Mouse (Mus musculus) neural tube, embryonic 14.5 days (tissue): ENCODE results near the gene Slc38a8. TPM values are rescaled to one million over a fixed set of nuclear protein-coding genes. Genes with fewer than 3 reads are reported as not detected.

ENCODE experiments used
- ATAC-seq: fragments of 200-750 bp; cut with Nextera tagmentation; 2 replicates; pipeline ENCODE4 v1.8.0; 2017; ENCODE audit warnings: low read depth, mild to moderate bottlenecking, moderate TSS enrichment, moderate library complexity
- H3K27ac ChIP-seq: fragments of 300-500 bp; sonication (generic); 2 replicates; pipeline ENCODE4 v1.5.1; 2014; ENCODE audit warnings: low read depth, mild to moderate bottlenecking, control low read depth, low read length, moderate library complexity, mixed read lengths
- H3K27me3 ChIP-seq: fragments of 300-500 bp; sonication (generic); 2 replicates; pipeline ENCODE4 v1.6.1; 2014; ENCODE audit warnings: low read length; ENCODE audit not compliant: control insufficient read depth, insufficient read depth
- H3K36me3 ChIP-seq: fragments of 300-500 bp; sonication (generic); 2 replicates; pipeline ENCODE4 v1.6.1; 2014; ENCODE audit warnings: low read length, mixed read lengths; ENCODE audit not compliant: control insufficient read depth, insufficient read depth
- H3K4me1 ChIP-seq: fragments of 300-500 bp; sonication (generic); 2 replicates; pipeline ENCODE4 v1.6.1; 2014; ENCODE audit warnings: low read length; ENCODE audit not compliant: control insufficient read depth, insufficient read depth
- H3K4me2 ChIP-seq: fragments of 300-500 bp; sonication (generic); 2 replicates; pipeline ENCODE4 v1.6.1; 2014; ENCODE audit warnings: mild to moderate bottlenecking, low read depth, low read length, control low read depth
- H3K4me3 ChIP-seq: fragments of 300-500 bp; sonication (generic); 2 replicates; pipeline ENCODE4 v1.5.1; 2014; ENCODE audit warnings: low read depth, low read length, control low read depth, mixed read lengths
- H3K9ac ChIP-seq: fragments of 300-500 bp; sonication (generic); replicated peaks from 2 replicates; pipeline ENCODE4 v1.6.1; 2014; ENCODE audit warnings: low read depth, mild to moderate bottlenecking, control low read depth, low read length, mixed read lengths
- H3K9me3 ChIP-seq: fragments of 300-500 bp; sonication (generic); 2 replicates; pipeline ENCODE4 v1.6.1; 2016; ENCODE audit warnings: low read length; ENCODE audit not compliant: control insufficient read depth
- WGBS: fragments of 180-500 bp; shearing (Covaris S2); extraction: QIAGEN DNeasy Blood & Tissue Kit; methylation state at CpG from one replicate; pipeline ENCODE4 v1.1.7; 2014; 5-methylcytosine and 5-hydroxymethylcytosine counted together
- polyA plus RNA-seq: library from polyadenylated mRNA; unstranded; fragments of >200 nt; fragmentation: Nextera tagmentation; extraction: Ambion mirVana; gene quantifications from 2 replicates; pipeline ENCODE4 v1.2.1, GENCODE M21; 2014

Slc38a8 gene
- polyA plus RNA-seq, 1 experiment from 2014 or later = not detected

DNA sequence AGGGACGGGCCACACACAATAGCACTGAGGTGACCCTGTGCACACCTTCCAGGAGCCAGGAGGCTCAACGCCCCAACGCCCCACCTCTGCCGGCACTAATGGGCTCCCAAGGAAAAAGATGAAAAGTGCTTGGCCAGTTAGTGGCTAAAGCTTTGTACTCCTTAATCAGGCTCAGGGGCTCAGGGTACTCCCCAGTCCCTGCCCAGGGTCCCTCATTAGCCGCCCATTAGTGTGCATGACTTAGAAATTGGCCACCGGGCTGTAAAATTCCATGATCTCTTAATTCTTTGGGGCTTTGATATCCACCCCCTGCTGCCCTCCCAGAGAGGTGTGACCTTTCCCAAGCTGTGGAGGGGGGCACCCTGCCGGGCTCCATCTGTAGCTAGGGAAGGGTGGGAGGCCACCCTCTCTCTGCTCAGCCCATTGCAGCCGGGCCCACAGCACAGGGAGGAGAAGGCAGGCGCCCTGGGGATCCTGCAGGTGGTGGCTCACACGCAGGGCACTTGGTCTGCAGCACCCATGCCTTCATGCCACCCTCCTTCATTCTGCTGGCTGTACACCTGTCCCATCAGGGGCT is 1.8 kb upstream of the Slc38a8 start:
- H3K9me3 ChIP-seq = no peaks in the 10 kb centered on the region
- no peak for ATAC-seq
- no peak overlapping the region for H3K27ac ChIP-seq
- WGBS = 28% methylated on average over 10 of the region's 10 CpGs
- no peaks in the 10 kb centered on the region for H3K27me3 ChIP-seq
- H3K4me1 ChIP-seq = no peaks in the 10 kb centered on the region
- no peak overlapping the region for H3K4me2 ChIP-seq
- H3K9ac ChIP-seq = no peak overlapping the region
- H3K4me3 ChIP-seq = no peak overlapping the region
- peaks cover 2% of the 10 kb centered on the region; the same call in 1 of the 2 replicates for H3K36me3 ChIP-seq

DNA sequence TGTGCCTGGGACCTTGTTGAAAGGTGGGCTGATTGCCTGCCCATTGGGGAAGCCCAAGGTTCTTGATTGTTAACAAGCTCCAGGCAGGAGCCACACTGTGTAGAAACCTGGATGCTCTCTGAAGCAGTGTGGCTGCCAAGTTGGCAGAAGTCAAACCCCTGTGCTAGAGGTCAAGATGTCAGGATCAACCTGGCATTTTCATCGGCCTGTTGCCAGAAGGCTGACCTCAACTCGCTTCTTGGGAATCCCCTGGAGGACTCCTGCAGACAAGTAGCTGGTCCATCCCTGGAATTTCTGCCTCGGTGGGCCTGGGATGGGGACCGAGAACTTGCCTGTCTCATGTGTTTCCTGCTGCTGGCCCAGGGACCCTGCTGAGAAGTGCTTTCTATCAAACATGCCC is 613 bp upstream of the Slc38a8 start:
- 56% methylated on average over 4 of the region's 4 CpGs for WGBS
- Histone ChIP-seq H3K27ac (no peak overlapping the region), H3K4me1 (no peaks in the 10 kb centered on the region), H3K4me3 (no peak overlapping the region), H3K27me3 (no peaks in the 10 kb centered on the region), H3K9me3 (no peaks in the 10 kb centered on the region), H3K36me3 (no peaks in the 10 kb centered on the region), H3K9ac (no peak overlapping the region), H3K4me2 (no peak overlapping the region)
- no peak for ATAC-seq

DNA sequence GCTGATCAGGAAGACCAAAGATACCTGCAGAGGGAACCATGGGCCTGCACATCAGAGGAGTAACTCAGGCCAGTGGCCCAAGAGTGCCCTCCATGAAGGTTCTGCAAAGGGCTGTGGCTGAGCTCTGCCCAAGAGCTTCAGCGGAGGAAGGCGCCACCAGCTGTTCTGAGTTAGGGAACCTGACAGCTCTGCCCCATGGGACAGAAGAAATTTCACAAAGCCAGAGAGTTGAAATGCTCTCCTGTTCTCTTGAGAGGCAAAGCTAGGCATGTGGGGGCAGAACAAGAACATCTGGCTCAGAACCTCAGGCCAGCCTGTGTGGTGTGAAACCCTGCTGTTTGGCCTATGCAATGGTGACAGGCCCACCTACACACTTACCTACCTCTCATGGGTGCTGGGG is 1.7 kb downstream of the Slc38a8 start:
- Histone ChIP-seq H3K4me2 (no peak overlapping the region), H3K9ac (no peak overlapping the region), H3K4me1 (no peaks in the 10 kb centered on the region), H3K36me3 (no peaks in the 10 kb centered on the region), H3K4me3 (no peak overlapping the region), H3K27me3 (no peaks in the 10 kb centered on the region), H3K9me3 (no peaks in the 10 kb centered on the region), H3K27ac (no peak overlapping the region)
- WGBS = 93% methylated on average over 2 of the region's 2 CpGs
- no peak for ATAC-seq

DNA sequence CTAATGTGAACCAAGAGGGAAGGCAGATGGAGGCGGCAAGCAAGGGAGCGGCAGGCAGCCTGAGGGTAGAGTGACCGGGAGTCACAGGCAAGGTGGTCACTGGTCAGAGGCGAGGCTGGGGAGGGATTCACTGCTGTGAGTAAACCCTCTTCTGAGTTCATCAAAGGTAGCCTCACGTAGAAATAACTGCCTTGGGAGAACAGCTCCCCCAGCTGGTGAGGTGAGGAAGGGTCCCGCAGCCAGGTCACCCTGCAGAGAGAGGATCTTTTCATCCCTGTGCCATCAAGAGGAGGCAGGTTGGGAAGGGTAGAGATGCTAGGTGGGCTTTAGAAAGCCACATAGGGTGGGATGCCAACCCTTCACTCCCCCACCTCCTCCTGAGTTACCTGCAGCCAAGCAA is 4.7 kb downstream of the Slc38a8 start:
- no peak for ATAC-seq
- Histone ChIP-seq H3K4me2 (no peak overlapping the region), H3K27me3 (no peaks in the 10 kb centered on the region), H3K9me3 (no peaks in the 10 kb centered on the region), H3K4me1 (no peaks in the 10 kb centered on the region), H3K9ac (no peak overlapping the region), H3K4me3 (no peak overlapping the region), H3K27ac (no peak overlapping the region), H3K36me3 (no peaks in the 10 kb centered on the region)
- 25% methylated on average over 6 of the region's 6 CpGs for WGBS

DNA sequence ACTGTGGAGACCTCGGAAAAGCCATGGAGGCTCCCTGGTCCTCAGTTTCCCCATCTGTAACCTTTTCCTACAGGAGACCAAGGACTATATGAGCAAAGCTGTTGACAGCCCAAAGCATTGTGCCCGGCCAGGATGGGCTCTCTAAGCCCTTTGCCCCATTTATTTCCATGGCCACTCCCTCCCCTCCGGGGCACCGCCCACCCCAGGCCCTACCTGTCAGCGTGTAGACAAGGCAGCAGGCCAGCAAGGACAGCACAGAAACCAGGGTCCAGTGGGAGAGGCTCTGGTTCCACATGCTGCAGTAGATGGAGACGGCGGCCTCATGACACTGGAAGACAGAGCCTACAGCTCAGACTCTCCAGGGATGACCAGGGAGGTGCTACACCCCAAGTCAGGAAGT is 14.4 kb downstream of the Slc38a8 start:
- H3K4me3 ChIP-seq = no peak overlapping the region
- no peak overlapping the region for H3K27ac ChIP-seq
- H3K4me2 ChIP-seq = no peak overlapping the region
- H3K9me3 ChIP-seq = no peaks in the 10 kb centered on the region
- WGBS = 79% methylated on average over 7 of the region's 7 CpGs
- no peaks in the 10 kb centered on the region for H3K36me3 ChIP-seq
- no peak for ATAC-seq
- H3K4me1 ChIP-seq = no peaks in the 10 kb centered on the region
- H3K27me3 ChIP-seq = no peaks in the 10 kb centered on the region
- no peak overlapping the region for H3K9ac ChIP-seq

DNA sequence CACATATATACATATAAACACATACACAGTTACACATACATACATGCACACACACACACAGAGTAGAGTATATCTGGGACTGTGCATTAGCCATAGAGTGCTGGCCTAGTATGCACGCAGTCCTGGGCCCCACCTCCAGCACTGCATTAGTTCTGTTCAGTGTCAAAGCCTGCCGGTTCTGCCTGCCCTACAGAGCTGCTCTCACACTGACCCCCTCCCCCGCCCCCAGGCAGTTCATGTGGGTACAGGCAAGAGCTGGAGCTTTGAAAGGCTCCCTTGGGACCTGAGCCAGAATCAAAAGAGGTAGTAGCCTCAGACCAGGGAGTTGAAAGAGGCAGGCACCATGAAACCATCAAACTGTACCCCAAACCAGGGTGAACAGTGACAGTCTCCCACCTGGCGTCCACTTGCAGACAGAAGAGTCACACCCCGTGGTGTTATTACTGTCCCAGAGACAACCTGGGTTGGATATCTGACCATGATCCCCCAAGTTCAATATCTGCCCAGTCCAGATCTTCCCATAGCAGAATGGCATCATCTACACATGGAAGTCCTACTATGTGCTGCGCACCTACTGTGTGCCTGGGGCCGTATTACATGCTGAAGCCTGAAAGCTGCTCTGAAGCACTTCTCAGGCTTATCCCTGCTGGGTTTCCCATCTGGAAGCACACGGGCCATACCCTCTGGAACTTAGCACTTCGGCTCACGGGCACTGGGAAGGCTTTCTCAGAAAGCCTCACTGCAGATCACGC is 17.2 kb downstream of the Slc38a8 start:
- Histone ChIP-seq H3K9ac (no peak overlapping the region), H3K36me3 (no peaks in the 10 kb centered on the region), H3K4me1 (no peaks in the 10 kb centered on the region), H3K27ac (no peak overlapping the region), H3K27me3 (no peaks in the 10 kb centered on the region), H3K4me2 (no peak overlapping the region), H3K9me3 (no peaks in the 10 kb centered on the region), H3K4me3 (no peak overlapping the region)
- no peak for ATAC-seq
- WGBS = 81% methylated on average over 11 of the region's 11 CpGs

DNA sequence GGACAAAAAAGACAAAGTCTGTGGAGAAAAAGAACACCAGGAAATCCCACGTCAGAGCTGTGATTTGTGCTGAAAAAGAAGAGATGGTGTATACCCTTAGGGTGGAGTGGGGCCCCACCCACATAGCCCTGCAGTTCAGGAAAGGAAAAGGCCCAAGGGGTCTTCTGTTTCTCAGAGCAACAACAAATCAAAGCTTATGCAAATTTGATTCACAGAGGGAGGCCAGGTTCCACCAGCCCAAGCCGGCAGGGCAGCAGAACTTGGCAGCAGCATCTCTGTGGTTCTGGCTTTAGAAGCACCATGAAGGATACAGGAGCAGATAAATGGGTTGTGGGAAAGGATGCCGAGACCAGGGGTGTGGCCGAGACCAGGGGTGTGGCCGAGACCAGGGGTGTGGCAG is 22.8 kb downstream of the Slc38a8 start:
- no peak overlapping the region for H3K4me3 ChIP-seq
- ATAC-seq = no peak
- WGBS = 23% methylated on average over 5 of the region's 5 CpGs
- no peaks in the 10 kb centered on the region for H3K36me3 ChIP-seq
- no peak overlapping the region for H3K27ac ChIP-seq
- no peaks in the 10 kb centered on the region for H3K27me3 ChIP-seq
- no peaks in the 10 kb centered on the region for H3K9me3 ChIP-seq
- H3K4me1 ChIP-seq = no peaks in the 10 kb centered on the region
- no peak overlapping the region for H3K9ac ChIP-seq
- H3K4me2 ChIP-seq = no peak overlapping the region

DNA sequence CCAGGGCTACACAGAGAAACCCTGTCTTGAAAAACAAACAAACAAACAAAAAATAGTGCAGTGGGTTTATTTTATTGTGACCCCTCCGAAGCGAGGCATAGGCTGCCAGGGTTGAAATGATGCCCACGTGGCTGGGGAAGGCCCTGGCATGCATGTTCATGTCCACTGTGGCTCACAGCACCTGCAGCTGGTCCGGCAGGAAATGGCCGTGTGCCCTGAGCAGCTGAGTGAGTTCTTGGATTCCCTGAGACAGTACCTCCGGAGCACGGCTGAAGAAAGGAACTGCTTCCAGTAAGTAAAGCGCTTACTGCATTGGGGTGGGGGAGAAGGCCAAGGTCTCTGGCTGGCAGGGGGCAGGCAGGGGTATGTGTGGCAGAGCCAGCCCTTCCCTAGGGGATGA is 33.4 kb downstream of the Slc38a8 start:
- Histone ChIP-seq H3K36me3 (no peaks in the 10 kb centered on the region), H3K4me3 (no peak overlapping the region), H3K4me1 (peaks cover 14% of the 10 kb centered on the region; the same call in 1 of the 2 replicates), H3K9me3 (no peaks in the 10 kb centered on the region), H3K27me3 (no peaks in the 10 kb centered on the region), H3K4me2 (no peak overlapping the region), H3K9ac (no peak overlapping the region), H3K27ac (no peak overlapping the region)
- WGBS = 83% methylated on average over 8 of the region's 8 CpGs
- no peak for ATAC-seq

DNA sequence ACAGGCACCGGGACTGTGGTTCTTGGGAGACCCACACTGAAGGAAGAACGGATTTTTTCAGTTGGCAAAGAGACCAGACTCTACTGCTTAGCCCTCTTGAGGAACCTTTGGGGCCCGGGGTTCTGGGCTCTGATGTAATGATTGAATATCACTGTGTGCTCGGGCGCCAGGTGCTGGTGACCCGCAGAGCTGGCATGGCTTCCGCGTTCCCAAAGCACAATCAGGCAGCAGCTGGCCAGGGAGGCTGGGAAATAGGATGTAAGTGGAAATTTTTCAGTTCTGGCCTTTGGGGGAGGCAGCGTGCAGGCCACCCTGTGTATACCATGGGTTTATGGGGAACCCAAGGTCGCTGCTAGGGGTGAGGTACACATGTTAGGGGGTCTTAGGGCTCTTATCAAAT is 34.7 kb downstream of the Slc38a8 start:
- Histone ChIP-seq H3K4me3 (no peak overlapping the region), H3K4me1 (peaks cover 14% of the 10 kb centered on the region; the same call in 1 of the 2 replicates), H3K36me3 (no peaks in the 10 kb centered on the region), H3K9ac (no peak overlapping the region), H3K9me3 (no peaks in the 10 kb centered on the region), H3K4me2 (no peak overlapping the region), H3K27ac (no peak overlapping the region), H3K27me3 (no peaks in the 10 kb centered on the region)
- WGBS = 52% methylated on average over 10 of the region's 10 CpGs
- no peak for ATAC-seq
